Mouse (Mus musculus) splenic B cell, adult 2 months (primary cell): Measurements from ENCODE around the gene Ctrc.

Source experiments
- DNase-seq: peaks from one replicate; pipeline ENCODE4 v3.0.0-alpha.2; 2011; ENCODE audit warnings: low read depth, low spot score
- H3K27me3 ChIP-seq: 2 replicates; pipeline ENCODE4 v1.6.1; 2012; ENCODE audit warnings: mild to moderate bottlenecking, low read length, moderate library complexity, mixed read lengths; ENCODE audit not compliant: control insufficient read depth, poor library complexity, insufficient read depth, severe bottlenecking
- H3K36me3 ChIP-seq: 2 replicates; pipeline ENCODE4 v1.6.1; 2012; ENCODE audit warnings: mild to moderate bottlenecking, low read length, moderate library complexity, mixed read lengths; ENCODE audit not compliant: control insufficient read depth, poor library complexity, insufficient read depth, severe bottlenecking

Gene Ctrc

GRCm38 (mm10) chr4:141819316-141819715 is 26.8 kb downstream of the Ctrc start:
- no peaks in the 10 kb centered on the region for H3K27me3 ChIP-seq
- no peaks in the 10 kb centered on the region for H3K36me3 ChIP-seq
- DNase-seq: no peak

DNA sequence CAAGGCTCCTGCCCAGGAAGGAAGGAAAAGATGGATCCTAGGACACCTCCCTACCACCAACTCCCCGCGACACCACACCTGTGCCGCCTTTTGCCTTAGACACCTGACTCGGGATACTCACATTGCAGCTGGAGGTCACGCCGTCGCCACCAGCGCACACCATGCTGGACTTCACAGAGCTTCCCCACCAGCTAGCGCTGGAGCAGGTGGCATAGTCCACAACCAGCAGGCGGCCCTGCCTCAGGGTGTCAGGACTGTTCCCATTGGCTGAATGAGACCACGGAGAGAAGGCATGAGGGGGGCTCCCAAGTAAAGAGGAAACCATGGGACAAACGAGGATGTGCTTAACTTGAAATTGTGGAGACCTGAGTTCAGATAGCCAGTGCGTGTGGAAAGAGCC is 27.3 kb downstream of the Ctrc start:
- Histone ChIP-seq H3K36me3 (peaks cover 2% of the 10 kb centered on the region; the same call in 1 of the 2 replicates), H3K27me3 (no peaks in the 10 kb centered on the region)
- no peak for DNase-seq

DNA sequence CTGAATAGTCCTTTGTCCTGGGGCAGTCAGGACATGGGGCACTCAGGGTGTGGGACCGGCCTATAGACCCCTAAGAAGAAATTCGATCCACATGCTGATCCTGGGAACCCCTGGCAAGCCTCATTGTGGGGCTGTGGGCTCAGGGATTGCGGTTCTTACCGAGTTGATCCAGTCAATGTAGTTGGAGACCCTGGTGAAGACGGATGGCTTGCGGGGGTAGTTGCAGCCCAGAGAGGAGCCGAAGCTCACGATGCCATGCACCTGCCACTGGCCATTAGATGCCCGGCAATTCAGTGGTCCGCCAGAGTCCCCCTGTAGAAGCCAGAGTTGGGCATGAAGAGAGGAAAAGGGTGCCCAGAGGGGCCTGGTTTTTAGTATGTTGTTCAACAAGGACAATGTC is 28.5 kb downstream of the Ctrc start:
- Histone ChIP-seq H3K36me3 (peaks cover 5% of the 10 kb centered on the region; the same call in 1 of the 2 replicates), H3K27me3 (no peaks in the 10 kb centered on the region)
- DNase-seq: no peak

DNA sequence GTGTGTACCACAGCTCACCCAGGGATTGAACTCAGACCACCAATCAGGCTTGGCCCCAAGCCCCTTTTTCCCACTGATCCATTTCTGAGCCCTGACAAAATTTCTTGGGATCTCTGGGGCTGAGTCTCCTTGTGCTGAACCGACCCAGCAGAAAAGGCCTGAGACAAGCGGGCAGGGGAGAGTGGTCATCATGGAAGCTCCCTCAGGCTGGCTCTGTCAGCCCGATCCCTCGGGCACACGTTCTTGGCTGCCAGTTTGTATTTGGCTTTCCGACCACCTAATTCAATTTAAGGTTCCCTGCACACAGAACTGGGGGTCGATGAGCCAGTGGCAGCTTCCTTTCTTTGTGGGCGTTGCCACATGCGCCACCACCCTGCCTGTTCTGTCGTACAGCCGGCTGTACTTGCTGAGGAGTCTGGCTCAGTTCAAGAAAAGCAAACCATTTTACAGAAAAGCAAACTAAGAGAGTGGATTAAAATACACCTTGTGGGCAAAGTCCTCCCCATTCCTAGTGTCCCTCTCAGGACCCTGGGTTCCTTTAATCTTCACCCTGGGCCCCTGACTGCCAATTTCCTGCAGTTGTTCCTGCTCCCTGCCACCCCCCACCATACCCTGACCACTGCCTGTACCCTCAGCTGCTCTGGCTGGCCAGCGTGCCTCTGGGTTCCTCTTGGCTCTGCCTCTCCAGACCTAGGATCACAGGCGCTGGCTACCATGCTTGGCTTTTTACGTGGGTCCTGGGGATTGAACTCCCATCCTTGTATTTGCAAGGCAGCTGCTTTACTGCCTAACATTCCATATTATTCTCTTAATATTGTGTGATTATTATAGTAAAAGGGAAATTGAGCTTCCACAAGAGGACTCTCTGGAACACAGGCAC is 29.1 kb downstream of the Ctrc start:
- DNase-seq: no peak
- no peaks in the 10 kb centered on the region for H3K27me3 ChIP-seq

DNA sequence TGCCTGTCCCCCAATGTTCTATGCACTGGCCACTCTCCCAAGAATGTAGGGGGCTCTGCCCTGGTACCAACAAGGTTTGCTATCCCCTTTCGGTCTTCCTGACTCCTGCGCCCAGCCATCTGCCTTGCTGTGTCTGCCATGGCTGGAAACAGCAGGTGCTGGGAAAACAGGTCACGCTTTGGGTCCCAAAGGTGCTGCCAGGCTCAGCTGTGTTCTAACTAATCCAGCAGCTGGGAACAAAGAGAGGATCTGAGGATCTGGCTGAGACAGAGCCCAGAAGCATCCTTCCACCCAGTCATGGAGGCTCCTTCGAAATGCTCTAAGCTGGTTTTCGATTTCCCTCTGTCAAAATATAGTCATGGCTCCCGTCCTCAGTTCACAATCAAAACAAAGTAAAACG is 29.9 kb downstream of the Ctrc start:
- Histone ChIP-seq H3K36me3 (peaks cover 5% of the 10 kb centered on the region; the same call in 1 of the 2 replicates), H3K27me3 (no peaks in the 10 kb centered on the region)
- no peak for DNase-seq

More for the DNA sequence above, 29.1 kb downstream of the Ctrc start:
- H3K36me3 ChIP-seq: peaks cover 5% of the 10 kb centered on the region; the same call in 1 of the 2 replicates

GRCm38 (mm10) chr4:141811375-141811774 is 34.8 kb downstream of the Ctrc start:
- H3K36me3 ChIP-seq: peaks cover 13% of the 10 kb centered on the region
- H3K27me3 ChIP-seq: no peaks in the 10 kb centered on the region
- DNase-seq: no peak

GRCm38 (mm10) chr4:141810975-141811374 is 35.2 kb downstream of the Ctrc start:
- no peak for DNase-seq
- H3K27me3 ChIP-seq: no peaks in the 10 kb centered on the region
- H3K36me3 ChIP-seq: peaks cover 13% of the 10 kb centered on the region

GRCm38 (mm10) chr4:141809850-141810464 is 36.2 kb downstream of the Ctrc start:
- DNase-seq: peak; percentile 65
- no peaks in the 10 kb centered on the region for H3K27me3 ChIP-seq
- H3K36me3 ChIP-seq: peaks cover 13% of the 10 kb centered on the region

GRCm38 (mm10) chr4:141805886-141806285 is 40.3 kb downstream of the Ctrc start:
- DNase-seq: no peak
- Histone ChIP-seq H3K36me3 (peaks cover 8% of the 10 kb centered on the region; the same call in 1 of the 2 replicates), H3K27me3 (no peaks in the 10 kb centered on the region)

- Histone ChIP-seq H3K27me3 (no peaks in the 10 kb centered on the region), H3K36me3 (peaks cover 3% of the 10 kb centered on the region; the same call in 1 of the 2 replicates)
- DNase-seq: peak; percentile 41
Measured at GRCm38 (mm10) chr4:141804105-141804504, 42.1 kb downstream of the Ctrc start.

- no peaks in the 10 kb centered on the region for H3K27me3 ChIP-seq
- peaks cover 4% of the 10 kb centered on the region for H3K36me3 ChIP-seq
- DNase-seq: no peak
Measured at GRCm38 (mm10) chr4:141797545-141797944, 48.6 kb downstream of the Ctrc start.

DNA sequence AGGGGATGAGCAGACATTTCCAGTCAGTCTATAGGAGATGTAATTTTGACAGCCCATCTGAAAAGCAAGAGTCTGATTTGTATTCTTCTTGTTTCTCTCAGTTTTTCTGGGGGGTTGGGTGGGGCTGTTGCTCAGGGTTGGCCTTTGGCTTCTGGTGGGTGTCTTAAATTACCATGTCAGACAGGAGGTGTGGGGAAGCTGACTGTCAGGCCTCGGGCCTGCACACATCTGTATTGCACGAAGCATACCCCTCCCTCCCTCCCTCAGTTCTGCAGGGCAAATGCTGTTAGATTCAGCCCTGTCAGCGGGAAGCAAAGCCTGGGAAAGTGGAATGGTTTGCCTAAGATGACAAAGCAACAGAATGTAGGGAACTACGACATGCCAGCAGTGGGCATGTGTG is 49.2 kb downstream of the Ctrc start:
- peaks cover 4% of the 10 kb centered on the region for H3K36me3 ChIP-seq
- DNase-seq: no peak

GRCm38 (mm10) chr4:141796356-141796755 is 49.8 kb downstream of the Ctrc start:
- H3K36me3 ChIP-seq: peaks cover 4% of the 10 kb centered on the region
- no peak for DNase-seq
- no peaks in the 10 kb centered on the region for H3K27me3 ChIP-seq

More for the DNA sequence above, 49.2 kb downstream of the Ctrc start:
- H3K27me3 ChIP-seq: no peaks in the 10 kb centered on the region

DNA sequence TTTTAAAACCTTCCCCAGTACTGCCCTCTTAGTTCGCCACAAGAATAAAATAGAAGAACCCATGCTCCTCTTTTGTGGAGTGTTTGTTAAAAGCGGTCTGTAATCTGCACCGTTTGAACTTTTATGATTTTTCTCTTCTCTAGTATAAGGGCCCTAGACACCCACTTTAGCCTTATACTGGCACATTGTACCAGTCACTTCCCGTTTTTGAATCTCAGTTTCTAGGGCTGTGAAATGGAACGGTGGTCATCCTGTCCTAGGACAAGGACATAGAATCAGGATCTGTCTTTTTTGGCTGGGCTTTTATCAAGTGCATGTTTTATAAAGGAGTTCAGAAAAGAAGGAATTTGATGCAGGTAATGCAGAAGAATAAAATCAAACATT is 52.0 kb downstream of the Ctrc start:
- peaks cover 4% of the 10 kb centered on the region for H3K36me3 ChIP-seq
- no peaks in the 10 kb centered on the region for H3K27me3 ChIP-seq
- peak; percentile 56 for DNase-seq
